Mouse (Mus musculus) neural tube, embryonic 15.5 days (tissue): ENCODE data around the gene Fip1l1. TPM values are rescaled to one million over a fixed set of nuclear protein-coding genes. Genes with fewer than 3 reads are reported as not detected.

ENCODE experiments used
- ATAC-seq: fragments of 200-750 bp; cut with Nextera tagmentation; 2 replicates; pipeline ENCODE4 v1.8.0; 2017; ENCODE audit warnings: mild to moderate bottlenecking, moderate TSS enrichment, moderate library complexity; ENCODE audit not compliant: low FRiP score
- H3K27ac ChIP-seq: fragments of 300-500 bp; sonication (generic); replicated peaks from 2 replicates; pipeline ENCODE4 v1.5.1; 2015; ENCODE audit warnings: mild to moderate bottlenecking, inconsistent platforms
- H3K27me3 ChIP-seq: fragments of 300-500 bp; sonication (generic); replicated peaks from 2 replicates; pipeline ENCODE4 v1.6.1; 2015; ENCODE audit warnings: inconsistent platforms
- H3K36me3 ChIP-seq: fragments of 300-500 bp; sonication (generic); 2 replicates; pipeline ENCODE4 v1.6.1; 2015; ENCODE audit warnings: inconsistent platforms
- H3K4me1 ChIP-seq: fragments of 300-500 bp; sonication (generic); 2 replicates; pipeline ENCODE4 v1.6.1; 2015; ENCODE audit warnings: inconsistent platforms
- H3K4me2 ChIP-seq: fragments of 300-500 bp; sonication (generic); 2 replicates; pipeline ENCODE4 v1.6.1; 2015; ENCODE audit warnings: inconsistent platforms, mild to moderate bottlenecking, moderate library complexity
- H3K4me3 ChIP-seq: fragments of 300-500 bp; sonication (generic); replicated peaks from 2 replicates; pipeline ENCODE4 v1.5.1; 2015; ENCODE audit warnings: mild to moderate bottlenecking, inconsistent platforms
- H3K9ac ChIP-seq: fragments of 300-500 bp; sonication (generic); replicated peaks from 2 replicates; pipeline ENCODE4 v1.6.1; 2015; ENCODE audit warnings: mild to moderate bottlenecking, inconsistent platforms
- H3K9me3 ChIP-seq: fragments of 300-500 bp; sonication (generic); replicated peaks from 2 replicates; pipeline ENCODE4 v1.6.1; 2016; ENCODE audit warnings: inconsistent platforms
- WGBS: fragments of 180-500 bp; shearing (Covaris S2); methylation state at CpG from one replicate; pipeline ENCODE4 v1.1.7; 2015; ENCODE audit warnings: mixed read lengths; 5-methylcytosine and 5-hydroxymethylcytosine counted together
- polyA plus RNA-seq: library from polyadenylated mRNA; unstranded; fragments of >200 nt; fragmentation: Nextera tagmentation; extraction: Ambion mirVana; gene quantifications from 2 replicates; pipeline ENCODE4 v1.2.1, GENCODE M21; 2015

The Fip1l1 gene
- polyA plus RNA-seq, 1 experiment from 2014 or later: 66.6 TPM

- no peak overlapping the region for H3K27ac ChIP-seq
- H3K4me2 ChIP-seq: no peak overlapping the region
- no peak overlapping the region for H3K4me3 ChIP-seq
- no peak for ATAC-seq
- no peaks in the 10 kb centered on the region for H3K9me3 ChIP-seq
- H3K27me3 ChIP-seq: no peaks in the 10 kb centered on the region
- H3K36me3 ChIP-seq: peaks cover 52% of the 10 kb centered on the region
- 93% methylated on average over 7 of the region's 7 CpGs for WGBS
- H3K9ac ChIP-seq: no peak overlapping the region
- H3K4me1 ChIP-seq: no peaks in the 10 kb centered on the region
Observed at GRCm38 (mm10) chr5:74589133-74589532, 53.9 kb downstream of the Fip1l1 start.

GRCm38 (mm10) chr5:74591413-74591812, 56.2 kb downstream of the Fip1l1 start:
- H3K27me3 ChIP-seq: no peaks in the 10 kb centered on the region
- no peaks in the 10 kb centered on the region for H3K4me1 ChIP-seq
- no peak overlapping the region for H3K9ac ChIP-seq
- H3K9me3 ChIP-seq: no peaks in the 10 kb centered on the region
- no peak overlapping the region for H3K4me3 ChIP-seq
- H3K27ac ChIP-seq: no peak overlapping the region
- WGBS: 96% methylated on average over 5 of the region's 5 CpGs
- ATAC-seq: no peak
- H3K36me3 ChIP-seq: peaks cover 64% of the 10 kb centered on the region
- H3K4me2 ChIP-seq: no peak overlapping the region

- H3K9ac ChIP-seq: no peak overlapping the region
- H3K9me3 ChIP-seq: no peaks in the 10 kb centered on the region
- no peak overlapping the region for H3K4me2 ChIP-seq
- no peak for ATAC-seq
- no peak overlapping the region for H3K27ac ChIP-seq
- H3K36me3 ChIP-seq: peaks cover 66% of the 10 kb centered on the region
- 88% methylated on average over 8 of the region's 8 CpGs for WGBS
- no peaks in the 10 kb centered on the region for H3K4me1 ChIP-seq
- no peak overlapping the region for H3K4me3 ChIP-seq
- H3K27me3 ChIP-seq: no peaks in the 10 kb centered on the region
Observed at GRCm38 (mm10) chr5:74593147-74593546, 57.9 kb downstream of the Fip1l1 start.

DNA sequence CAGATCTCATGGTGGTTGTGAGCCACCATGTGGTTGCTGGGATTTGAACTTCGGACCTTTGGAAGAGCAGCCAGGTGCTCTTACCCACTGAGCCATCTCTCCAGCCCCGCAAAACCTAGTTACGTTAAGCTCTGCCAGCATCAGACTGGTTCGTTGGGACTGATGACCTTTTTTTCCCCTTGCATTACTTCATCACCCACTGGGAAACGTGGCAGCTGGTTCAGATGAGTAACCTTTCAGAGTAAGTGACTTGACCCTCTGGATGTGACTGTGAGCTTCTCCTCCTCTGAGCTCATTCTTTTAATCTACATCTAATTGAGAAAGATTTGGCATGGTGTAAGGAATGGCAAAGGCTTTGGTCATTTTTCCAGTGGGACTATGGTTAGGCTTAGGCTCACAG, 64.8 kb downstream of the Fip1l1 start:
- no peak overlapping the region for H3K9ac ChIP-seq
- H3K4me2 ChIP-seq: no peak overlapping the region
- no peaks in the 10 kb centered on the region for H3K9me3 ChIP-seq
- no peak overlapping the region for H3K27ac ChIP-seq
- WGBS: 84% methylated on average over 5 of the region's 5 CpGs
- H3K4me3 ChIP-seq: no peak overlapping the region
- no peaks in the 10 kb centered on the region for H3K27me3 ChIP-seq
- no peak for ATAC-seq
- no peaks in the 10 kb centered on the region for H3K4me1 ChIP-seq
- H3K36me3 ChIP-seq: peaks cover 21% of the 10 kb centered on the region

- peaks cover 14% of the 10 kb centered on the region for H3K36me3 ChIP-seq
- H3K27ac ChIP-seq: no peak overlapping the region
- H3K4me3 ChIP-seq: no peak overlapping the region
- H3K9ac ChIP-seq: no peak overlapping the region
- no peaks in the 10 kb centered on the region for H3K4me1 ChIP-seq
- H3K9me3 ChIP-seq: no peaks in the 10 kb centered on the region
- no peak for ATAC-seq
- no peaks in the 10 kb centered on the region for H3K27me3 ChIP-seq
- WGBS: 81% methylated on average over 3 of the region's 3 CpGs
- H3K4me2 ChIP-seq: no peak overlapping the region
Observed at GRCm38 (mm10) chr5:74601171-74601570, 65.9 kb downstream of the Fip1l1 start.

DNA sequence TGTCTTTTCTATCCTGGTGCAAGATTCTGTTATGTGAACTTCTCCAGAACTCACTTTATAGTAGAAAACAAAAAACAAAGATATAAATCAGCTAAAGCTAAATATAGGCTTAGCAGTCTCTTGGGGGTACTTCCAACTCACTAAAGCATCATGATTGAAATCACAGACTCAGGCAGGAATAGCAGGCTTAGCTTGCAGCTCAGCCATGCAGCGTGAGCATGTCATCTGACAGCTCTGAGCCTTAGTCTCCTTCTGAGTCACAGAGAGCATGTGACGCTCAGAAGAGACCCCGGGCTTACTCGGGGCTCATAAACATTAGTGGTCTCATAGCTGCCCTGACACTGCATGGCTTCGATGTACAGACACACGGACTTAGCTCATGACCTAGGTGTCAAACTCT, 66.7 kb downstream of the Fip1l1 start:
- Histone ChIP-seq H3K4me1 (no peaks in the 10 kb centered on the region), H3K4me3 (no peak overlapping the region), H3K9ac (no peak overlapping the region), H3K27me3 (no peaks in the 10 kb centered on the region), H3K9me3 (no peaks in the 10 kb centered on the region), H3K4me2 (no peak overlapping the region), H3K27ac (no peak overlapping the region), H3K36me3 (peaks cover 8% of the 10 kb centered on the region)
- WGBS: 65% methylated on average over 6 of the region's 6 CpGs
- ATAC-seq: no peak; the same call in 1 of the 2 replicates

DNA sequence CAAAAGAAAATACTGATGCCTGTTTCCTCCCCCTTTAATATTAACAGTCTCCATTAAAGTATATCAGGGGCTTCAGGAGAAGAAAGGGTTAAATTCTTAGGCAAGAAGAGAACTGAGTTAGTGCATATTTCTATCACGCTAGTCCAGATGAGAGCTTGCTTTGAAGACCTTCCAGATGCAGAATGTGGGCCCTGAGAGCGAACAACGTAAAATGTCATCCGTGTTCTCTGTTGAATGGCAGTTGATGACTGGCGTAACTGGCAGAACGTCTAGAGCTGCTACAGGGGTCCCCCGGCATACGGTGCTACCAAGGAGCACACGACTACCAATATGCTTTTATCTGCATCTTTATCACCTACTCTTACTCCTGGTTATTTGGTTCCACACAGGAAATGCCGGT, 67.1 kb downstream of the Fip1l1 start:
- Histone ChIP-seq H3K27ac (no peak overlapping the region), H3K4me3 (no peak overlapping the region), H3K9ac (no peak overlapping the region), H3K27me3 (no peaks in the 10 kb centered on the region), H3K36me3 (peaks cover 5% of the 10 kb centered on the region), H3K9me3 (no peaks in the 10 kb centered on the region), H3K4me2 (no peak overlapping the region), H3K4me1 (no peaks in the 10 kb centered on the region)
- ATAC-seq: no peak
- WGBS: 87% methylated on average over 10 of the region's 10 CpGs

GRCm38 (mm10) chr5:74603306-74603705, 68.1 kb downstream of the Fip1l1 start:
- no peak overlapping the region for H3K4me3 ChIP-seq
- no peak for ATAC-seq
- H3K27ac ChIP-seq: no peak overlapping the region
- H3K36me3 ChIP-seq: peaks cover 5% of the 10 kb centered on the region
- no peaks in the 10 kb centered on the region for H3K27me3 ChIP-seq
- no peak overlapping the region for H3K9ac ChIP-seq
- no peak overlapping the region for H3K4me2 ChIP-seq
- no peaks in the 10 kb centered on the region for H3K4me1 ChIP-seq
- no peaks in the 10 kb centered on the region for H3K9me3 ChIP-seq
- WGBS: 86% methylated on average over 4 of the region's 4 CpGs

DNA sequence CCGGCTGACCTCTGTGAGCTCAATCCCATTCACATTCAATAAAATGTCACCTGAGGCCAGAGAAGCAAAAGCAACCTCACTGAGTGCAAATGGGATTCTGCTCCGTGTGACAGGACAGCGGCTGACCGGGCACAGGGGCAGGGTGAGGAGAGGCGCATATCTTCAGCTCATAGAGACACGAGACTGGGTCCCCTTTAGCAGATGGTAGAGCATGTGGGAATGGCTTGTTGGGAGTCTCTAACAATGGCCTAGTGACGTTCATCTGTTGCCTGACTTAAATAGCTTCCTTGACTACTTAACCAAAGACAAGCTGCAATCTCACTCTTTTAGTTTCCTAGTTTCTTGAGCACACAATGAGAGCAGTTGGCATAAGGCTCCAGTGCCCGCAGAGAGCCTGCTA, 71.0 kb downstream of the Fip1l1 start:
- Histone ChIP-seq H3K27ac (no peak overlapping the region), H3K4me1 (no peaks in the 10 kb centered on the region), H3K27me3 (no peaks in the 10 kb centered on the region), H3K4me3 (no peak overlapping the region), H3K9ac (no peak overlapping the region), H3K9me3 (no peaks in the 10 kb centered on the region), H3K4me2 (no peak overlapping the region), H3K36me3 (no peaks in the 10 kb centered on the region)
- ATAC-seq: no peak
- 79% methylated on average over 8 of the region's 8 CpGs for WGBS

GRCm38 (mm10) chr5:74610511-74610910, 75.3 kb downstream of the Fip1l1 start:
- Histone ChIP-seq H3K9me3 (no peaks in the 10 kb centered on the region), H3K36me3 (no peaks in the 10 kb centered on the region), H3K4me2 (no peak overlapping the region), H3K27me3 (no peaks in the 10 kb centered on the region), H3K4me3 (no peak overlapping the region), H3K9ac (no peak overlapping the region), H3K27ac (no peak overlapping the region), H3K4me1 (no peaks in the 10 kb centered on the region)
- 88% methylated on average over 10 of the region's 10 CpGs for WGBS
- ATAC-seq: no peak

DNA sequence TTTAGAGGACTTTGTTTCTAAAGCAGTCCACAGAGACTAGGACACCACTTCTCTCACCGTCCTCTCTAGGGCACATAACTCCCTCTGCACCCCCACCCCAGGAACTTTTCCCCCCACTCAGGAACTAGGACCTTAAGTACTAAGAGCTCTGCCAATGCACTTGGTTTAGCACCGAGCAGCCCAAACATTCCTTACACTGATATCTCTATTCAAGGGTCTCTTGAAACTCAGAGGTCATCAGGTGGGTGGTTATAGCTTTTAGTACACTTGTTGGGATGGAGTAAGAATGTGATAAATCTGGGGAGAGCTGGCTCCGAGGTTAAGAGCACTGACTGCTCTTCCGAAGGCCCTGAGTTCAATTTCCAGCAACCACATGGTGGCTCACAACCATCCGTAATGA, 77.5 kb downstream of the Fip1l1 start:
- no peaks in the 10 kb centered on the region for H3K36me3 ChIP-seq
- no peaks in the 10 kb centered on the region for H3K4me1 ChIP-seq
- no peak overlapping the region for H3K27ac ChIP-seq
- 87% methylated on average over 5 of the region's 5 CpGs for WGBS
- H3K27me3 ChIP-seq: no peaks in the 10 kb centered on the region
- no peak overlapping the region for H3K9ac ChIP-seq
- ATAC-seq: no peak
- H3K4me2 ChIP-seq: no peak overlapping the region
- H3K4me3 ChIP-seq: no peak overlapping the region
- no peaks in the 10 kb centered on the region for H3K9me3 ChIP-seq

- no peak overlapping the region for H3K27ac ChIP-seq
- WGBS: 69% methylated on average over 18 of the region's 18 CpGs
- no peaks in the 10 kb centered on the region for H3K36me3 ChIP-seq
- H3K9ac ChIP-seq: no peak overlapping the region
- no peak for ATAC-seq
- no peaks in the 10 kb centered on the region for H3K27me3 ChIP-seq
- H3K4me2 ChIP-seq: no peak overlapping the region
- H3K4me1 ChIP-seq: no peaks in the 10 kb centered on the region
- H3K4me3 ChIP-seq: no peak overlapping the region
- H3K9me3 ChIP-seq: no peaks in the 10 kb centered on the region
Observed at GRCm38 (mm10) chr5:74613491-74614151, 78.4 kb downstream of the Fip1l1 start.
